Mouse (Mus musculus) bone marrow macrophage, adult 2 months (primary cell): ENCODE measurements around the gene BC003965.

Experiments used
- CTCF ChIP-seq: IDR thresholded peaks from 2 replicates; pipeline ENCODE4 v1.5.1; 2012; ENCODE audit warnings: low read depth, mild to moderate bottlenecking, low read length, moderate library complexity
- POLR2A ChIP-seq: IDR thresholded peaks from 2 replicates; pipeline ENCODE4 v1.6.1; 2012; ENCODE audit warnings: mild to moderate bottlenecking, low read depth, low read length, borderline replicate concordance

- TF ChIP-seq CTCF (no peak), POLR2A (no peak)
Observed at GRCm38 (mm10) chr17:25211705-25212104, 27.4 kb downstream of the BC003965 start.
